Mouse (Mus musculus) layer of hippocampus, adult 18-20 months (tissue): ENCODE measurements around the gene Tnik. TPM values are rescaled to one million over a fixed set of nuclear protein-coding genes. Genes with fewer than 3 reads are reported as not detected.

Experiments used
- DNase-seq, 2 experiments: peaks; one replicate each; pipeline ENCODE4 v3.0.0; 2022; ENCODE audit warnings: low spot score in 2 of 2
- total RNA-seq, 2 experiments: library from RNA; stranded (reverse); gene quantifications; 2 replicates each; pipeline ENCODE4 v1.2.3; 2021

Gene Tnik
- total RNA-seq, 2 experiments from 2014 or later = 169 to 172 TPM

GRCm38 (mm10) chr3:28399593-28400216 lies 136.7 kb downstream of the Tnik start:
- DNase-seq = no peak

GRCm38 (mm10) chr3:28401335-28401734 lies 138.3 kb downstream of the Tnik start:
- no peak for DNase-seq

- DNase-seq = no peak
Observed at GRCm38 (mm10) chr3:28402221-28402620, 139.2 kb downstream of the Tnik start.

- no peak for DNase-seq
Observed at GRCm38 (mm10) chr3:28405391-28405790, 142.4 kb downstream of the Tnik start.

- peak; percentile 61 to 75 for DNase-seq
Observed at GRCm38 (mm10) chr3:28408859-28409459, 145.9 kb downstream of the Tnik start.

GRCm38 (mm10) chr3:28410269-28410668 lies 147.3 kb downstream of the Tnik start:
- DNase-seq = no peak

GRCm38 (mm10) chr3:28415986-28416385 lies 153.0 kb downstream of the Tnik start:
- DNase-seq = no peak

- DNase-seq = no peak
Observed at GRCm38 (mm10) chr3:28417091-28417715, 154.2 kb downstream of the Tnik start.

GRCm38 (mm10) chr3:28420194-28420593 lies 157.2 kb downstream of the Tnik start:
- no peak for DNase-seq

- DNase-seq = no peak
Observed at GRCm38 (mm10) chr3:28420698-28421097, 157.7 kb downstream of the Tnik start.

- DNase-seq = no peak
Observed at GRCm38 (mm10) chr3:28421798-28422197, 158.8 kb downstream of the Tnik start.

GRCm38 (mm10) chr3:28422221-28422620 lies 159.2 kb downstream of the Tnik start:
- DNase-seq = no peak

- DNase-seq = peak in 1 of 2 experiments; percentile 42
Observed at GRCm38 (mm10) chr3:28425911-28426310, 162.9 kb downstream of the Tnik start.

GRCm38 (mm10) chr3:28431459-28431858 lies 168.4 kb downstream of the Tnik start:
- no peak for DNase-seq

- no peak for DNase-seq
Observed at GRCm38 (mm10) chr3:28432321-28432720, 169.3 kb downstream of the Tnik start.

- no peak for DNase-seq
Observed at GRCm38 (mm10) chr3:28435478-28435877, 172.5 kb downstream of the Tnik start.

GRCm38 (mm10) chr3:28437429-28437828 lies 174.4 kb downstream of the Tnik start:
- DNase-seq = no peak

- DNase-seq = peak in 1 of 2 experiments; percentile 46
Observed at GRCm38 (mm10) chr3:28441545-28441944, 178.5 kb downstream of the Tnik start.

GRCm38 (mm10) chr3:28442116-28442515 lies 179.1 kb downstream of the Tnik start:
- no peak for DNase-seq

GRCm38 (mm10) chr3:28447950-28448349 lies 184.9 kb downstream of the Tnik start:
- DNase-seq = no peak

- DNase-seq = no peak
Observed at GRCm38 (mm10) chr3:28453458-28453857, 190.4 kb downstream of the Tnik start.

- no peak for DNase-seq
Observed at GRCm38 (mm10) chr3:28456842-28457241, 193.8 kb downstream of the Tnik start.

GRCm38 (mm10) chr3:28457517-28457916 lies 194.5 kb downstream of the Tnik start:
- DNase-seq = no peak
